Mouse (Mus musculus): ENCODE results near the gene Dcaf17.

DNA sequence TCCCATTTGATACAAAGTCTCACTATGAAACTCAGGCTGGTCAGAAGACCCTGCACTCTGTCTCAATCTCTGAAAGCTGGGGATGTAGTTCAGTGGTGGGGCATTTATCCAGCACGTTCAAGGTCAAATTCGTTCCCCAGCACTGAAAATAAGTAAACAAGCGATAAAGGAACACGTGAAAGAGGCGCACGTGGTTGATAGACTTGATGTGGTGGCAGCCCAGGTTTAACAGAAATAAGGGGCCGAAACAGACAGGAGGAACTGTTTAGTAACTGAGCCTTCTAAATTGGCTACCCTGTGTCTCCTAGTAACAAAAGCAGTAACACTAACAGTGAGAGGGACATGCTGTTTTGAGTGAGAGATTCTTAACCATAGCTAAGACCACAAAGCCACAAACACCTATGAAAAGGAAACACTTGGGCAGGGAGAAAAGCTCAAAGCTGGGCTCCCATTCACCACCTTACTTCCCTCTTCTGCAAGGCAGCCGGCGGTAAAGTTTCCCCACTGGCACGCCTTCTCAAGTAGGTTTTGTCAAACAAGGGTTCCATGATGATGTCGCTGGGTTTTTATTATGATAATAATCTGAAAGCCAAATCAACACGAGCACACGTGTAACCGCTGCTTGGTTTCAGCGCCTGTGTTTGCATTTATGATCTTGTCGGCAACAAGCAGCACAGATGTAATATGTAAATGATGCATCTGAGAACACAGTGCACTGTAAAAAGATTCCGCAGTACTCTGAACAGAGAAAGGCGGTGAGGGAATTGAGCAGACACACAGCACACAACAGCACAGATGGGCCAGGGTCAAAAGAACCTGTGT lies 22.9 kb upstream of the Dcaf17 start:
- no peak for TF ChIP-seq CTCF (IDR thresholded peaks at IDR 0.05; ENCODE audit: low read depth)
- TF ChIP-seq EP300 (IDR thresholded peaks at IDR 0.05; ENCODE audit: low read depth): no peak

Data from liver, embryonic 14.5 days (tissue).